Mouse (Mus musculus): ENCODE measurements at regions not wholly inside any gene's neighbourhood (a gene's known extent, or its start where the extent isn't known, plus 50 kb on each side); places are given as distances from the start of the nearest gene placed in this dataset.

- Histone ChIP-seq H3K27me3 (replicated peaks; ENCODE audit: low read depth, poor library complexity, severe bottlenecking) (no peaks in the 10 kb centered on the region), H3K36me3 (replicated peaks) (no peaks in the 10 kb centered on the region), H3K4me1 (0 out of 2 replicates have a peak, but pooled peaks cover 3% of the 10 kb centered on the region), H3K4me3 (no peak overlapping the region), H3K27ac (replicated peaks) (no peak overlapping the region), H3K9me3 (no peaks in the 10 kb centered on the region)
- 90% methylated on average over 5 of the region's 5 CpGs for WGBS
- DNase-seq (ENCODE audit: low spot score): no peak
Measured at GRCm38 (mm10) chr5:43130901-43131557, 101.9 kb upstream of the Cpeb2 start.

- Histone ChIP-seq H3K27ac (replicated peaks) (no peak overlapping the region), H3K9me3 (no peaks in the 10 kb centered on the region), H3K4me3 (no peak overlapping the region), H3K27me3 (replicated peaks; ENCODE audit: low read depth, poor library complexity, severe bottlenecking) (no peaks in the 10 kb centered on the region), H3K4me1 (0 out of 2 replicates have a peak, but pooled peaks cover 3% of the 10 kb centered on the region), H3K36me3 (replicated peaks) (no peaks in the 10 kb centered on the region)
- DNase-seq (ENCODE audit: low spot score): no peak
- WGBS: 70% methylated on average over 3 of the region's 3 CpGs
Measured at GRCm38 (mm10) chr5:43133672-43134071, 99.3 kb upstream of the Cpeb2 start.

- H3K9me3 ChIP-seq: no peaks in the 10 kb centered on the region
- no peaks in the 10 kb centered on the region for H3K27me3 ChIP-seq (replicated peaks; ENCODE audit: low read depth, poor library complexity, severe bottlenecking)
- H3K4me1 ChIP-seq: 0 out of 2 replicates have a peak, but pooled peaks cover 3% of the 10 kb centered on the region
- no peak overlapping the region for H3K4me3 ChIP-seq
- H3K36me3 ChIP-seq (replicated peaks): no peaks in the 10 kb centered on the region
- WGBS: 91% methylated on average over 4 of the region's 4 CpGs
- H3K27ac ChIP-seq (replicated peaks): no peak overlapping the region
- DNase-seq (ENCODE audit: low spot score): no peak
Measured at GRCm38 (mm10) chr5:43136142-43136541, 96.8 kb upstream of the Cpeb2 start.

GRCm38 (mm10) chr5:43137777-43138176 is 95.2 kb upstream of the Cpeb2 start:
- Histone ChIP-seq H3K27ac (replicated peaks) (no peak overlapping the region), H3K4me3 (no peak overlapping the region), H3K9me3 (no peaks in the 10 kb centered on the region), H3K36me3 (replicated peaks) (no peaks in the 10 kb centered on the region), H3K4me1 (0 out of 2 replicates have a peak, but pooled peaks cover 3% of the 10 kb centered on the region), H3K27me3 (replicated peaks; ENCODE audit: low read depth, poor library complexity, severe bottlenecking) (no peaks in the 10 kb centered on the region)
- WGBS: 89% methylated on average over 5 of the region's 5 CpGs
- no peak for DNase-seq (ENCODE audit: low spot score)

GRCm38 (mm10) chr5:43138931-43139486 is 94.0 kb upstream of the Cpeb2 start:
- WGBS: 88% methylated on average over 4 of the region's 4 CpGs
- Histone ChIP-seq H3K4me1 (no peaks in the 10 kb centered on the region), H3K4me3 (no peak overlapping the region), H3K9me3 (no peaks in the 10 kb centered on the region), H3K36me3 (replicated peaks) (no peaks in the 10 kb centered on the region), H3K27ac (replicated peaks) (no peak overlapping the region), H3K27me3 (replicated peaks; ENCODE audit: low read depth, poor library complexity, severe bottlenecking) (no peaks in the 10 kb centered on the region)
- no peak for DNase-seq (ENCODE audit: low spot score)

- Histone ChIP-seq H3K9me3 (no peaks in the 10 kb centered on the region), H3K36me3 (replicated peaks) (no peaks in the 10 kb centered on the region), H3K4me3 (no peak overlapping the region), H3K27me3 (replicated peaks; ENCODE audit: low read depth, poor library complexity, severe bottlenecking) (no peaks in the 10 kb centered on the region), H3K27ac (replicated peaks) (no peak overlapping the region), H3K4me1 (no peaks in the 10 kb centered on the region)
- no peak for DNase-seq (ENCODE audit: low spot score)
- 87% methylated on average over 1 of the region's 1 CpGs for WGBS
Measured at GRCm38 (mm10) chr5:43139813-43140212, 93.2 kb upstream of the Cpeb2 start.

- Histone ChIP-seq H3K4me1 (peaks cover 7% of the 10 kb centered on the region), H3K9me3 (no peaks in the 10 kb centered on the region), H3K4me3 (no peak overlapping the region), H3K27ac (replicated peaks) (no peak overlapping the region), H3K36me3 (replicated peaks) (no peaks in the 10 kb centered on the region), H3K27me3 (replicated peaks; ENCODE audit: low read depth, poor library complexity, severe bottlenecking) (no peaks in the 10 kb centered on the region)
- no peak for DNase-seq (ENCODE audit: low spot score)
- WGBS: 91% methylated on average over 6 of the region's 6 CpGs
Measured at GRCm38 (mm10) chr5:43145939-43146338, 87.0 kb upstream of the Cpeb2 start.

- no peaks in the 10 kb centered on the region for H3K9me3 ChIP-seq
- 84% methylated on average over 2 of the region's 2 CpGs for WGBS
- H3K27me3 ChIP-seq (replicated peaks; ENCODE audit: low read depth, poor library complexity, severe bottlenecking): no peaks in the 10 kb centered on the region
- H3K4me1 ChIP-seq: peaks cover 7% of the 10 kb centered on the region
- no peaks in the 10 kb centered on the region for H3K36me3 ChIP-seq (replicated peaks)
- no peak for DNase-seq (ENCODE audit: low spot score)
- no peak overlapping the region for H3K27ac ChIP-seq (replicated peaks)
- H3K4me3 ChIP-seq: no peak overlapping the region
Measured at GRCm38 (mm10) chr5:43146928-43147327, 86.0 kb upstream of the Cpeb2 start.

- Histone ChIP-seq H3K36me3 (replicated peaks) (no peaks in the 10 kb centered on the region), H3K9me3 (no peaks in the 10 kb centered on the region), H3K27me3 (replicated peaks; ENCODE audit: low read depth, poor library complexity, severe bottlenecking) (no peaks in the 10 kb centered on the region), H3K27ac (replicated peaks) (no peak overlapping the region), H3K4me1 (peaks cover 10% of the 10 kb centered on the region), H3K4me3 (no peak overlapping the region)
- no peak for DNase-seq (ENCODE audit: low spot score)
- 71% methylated on average over 9 of the region's 9 CpGs for WGBS
Measured at GRCm38 (mm10) chr5:43148486-43148885, 84.5 kb upstream of the Cpeb2 start.

- 35% methylated on average over 4 of the region's 4 CpGs for WGBS
- Histone ChIP-seq H3K4me1 (peaks cover 10% of the 10 kb centered on the region), H3K4me3 (no peak overlapping the region), H3K9me3 (no peaks in the 10 kb centered on the region), H3K27ac (replicated peaks) (no peak overlapping the region), H3K27me3 (replicated peaks; ENCODE audit: low read depth, poor library complexity, severe bottlenecking) (no peaks in the 10 kb centered on the region), H3K36me3 (replicated peaks) (no peaks in the 10 kb centered on the region)
- DNase-seq (ENCODE audit: low spot score): peak; percentile 37
Measured at GRCm38 (mm10) chr5:43149559-43149958, 83.4 kb upstream of the Cpeb2 start.

- Histone ChIP-seq H3K27me3 (replicated peaks; ENCODE audit: low read depth, poor library complexity, severe bottlenecking) (no peaks in the 10 kb centered on the region), H3K36me3 (replicated peaks) (no peaks in the 10 kb centered on the region), H3K27ac (replicated peaks) (no peak overlapping the region), H3K4me1 (peaks cover 10% of the 10 kb centered on the region), H3K4me3 (no peak overlapping the region), H3K9me3 (no peaks in the 10 kb centered on the region)
- DNase-seq (ENCODE audit: low spot score): no peak
- 65% methylated on average over 3 of the region's 3 CpGs for WGBS
Measured at GRCm38 (mm10) chr5:43151099-43151774, 81.7 kb upstream of the Cpeb2 start.

- WGBS: 25% methylated on average over 8 of the region's 8 CpGs
Measured at GRCm38 (mm10) chr5:43152119-43152611, 80.8 kb upstream of the Cpeb2 start.

GRCm38 (mm10) chr5:43152881-43153280 is 80.1 kb upstream of the Cpeb2 start:
- WGBS: 56% methylated on average over 1 of the region's 1 CpGs
- DNase-seq (ENCODE audit: low spot score): no peak
- no peaks in the 10 kb centered on the region for H3K36me3 ChIP-seq (replicated peaks)

More at GRCm38 (mm10) chr5:43152119-43152611, 80.8 kb upstream of the Cpeb2 start:
- no peaks in the 10 kb centered on the region for H3K36me3 ChIP-seq (replicated peaks)
- H3K9me3 ChIP-seq: no peaks in the 10 kb centered on the region
- no peaks in the 10 kb centered on the region for H3K27me3 ChIP-seq (replicated peaks; ENCODE audit: low read depth, poor library complexity, severe bottlenecking)
- H3K4me3 ChIP-seq: no peak overlapping the region
- H3K4me1 ChIP-seq: peaks cover 10% of the 10 kb centered on the region
- no peak for DNase-seq (ENCODE audit: low spot score)
- H3K27ac ChIP-seq (replicated peaks): no peak overlapping the region

More at GRCm38 (mm10) chr5:43152881-43153280, 80.1 kb upstream of the Cpeb2 start:
- Histone ChIP-seq H3K9me3 (no peaks in the 10 kb centered on the region), H3K27ac (replicated peaks) (no peak overlapping the region), H3K4me3 (no peak overlapping the region), H3K27me3 (replicated peaks; ENCODE audit: low read depth, poor library complexity, severe bottlenecking) (no peaks in the 10 kb centered on the region), H3K4me1 (peaks cover 10% of the 10 kb centered on the region)
